In the genomic region with DNA sequence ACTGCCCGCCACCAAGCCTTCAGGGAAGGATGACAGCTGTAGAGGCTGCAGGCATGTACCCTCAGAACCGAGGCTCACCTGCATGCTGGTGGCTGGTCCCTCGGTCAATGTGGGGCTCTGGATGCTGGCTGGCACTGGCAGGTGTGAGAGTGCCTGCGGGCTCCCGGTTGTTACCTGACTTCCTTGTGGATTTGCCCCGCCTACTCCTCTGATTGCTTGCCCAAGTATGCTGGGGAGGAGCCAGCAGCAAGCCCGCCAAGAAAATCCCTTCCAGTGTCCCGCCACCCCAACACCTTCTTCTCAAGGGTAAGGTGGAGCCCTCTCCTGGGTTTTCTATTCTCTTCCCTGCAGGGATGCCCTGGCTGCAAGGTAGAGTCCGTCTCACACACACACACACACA, we compare ENCODE assay signal across 9 mouse cellular contexts. TPM values are rescaled to one million over a fixed set of nuclear protein-coding genes. Genes with fewer than 3 reads are reported as not detected.
A peak's percentile ranks its signal among the peaks of the same experiment; 100 is the strongest.
DNase-seq lines count a peak whose midpoint lies in the region; ATAC-seq and TF ChIP-seq lines count a peak whose summit lies in the region.
"Had no signal": no experiment of that assay in that cellular context is flagged by ENCODE, and none has a peak within 500 bp of the region (broad histone marks: within the 10 kb centered on the region; RNA-seq: fewer than 3 reads in every experiment).

A gene (minus strand): TSS at position 171 of the 400 bp plus-strand sequence.

- peak; percentile 15 for TF ChIP-seq POLR2A in kidney, adult 2 months (IDR thresholded peaks at IDR 0.05; ENCODE audit: low read depth, low read length)

- H3K4me3 ChIP-seq in kidney, adult 2 months (ENCODE audit: insufficient read depth, low read depth, low read length) = peak within 1 kb of the TSS; percentile 43
- peak within 1 kb of the TSS; percentile 7 for H3K4me3 ChIP-seq in limb, embryonic 15.5 days
- H3K4me3 ChIP-seq: megakaryocyte, embryonic 14.5 days had no signal

- H3K4me1 ChIP-seq in kidney, adult 2 months (ENCODE audit: control insufficient read depth, insufficient read depth, low read length) = peaks cover 7% of the 10 kb centered on the region
- peaks cover 12% of the 10 kb centered on the region for H3K4me1 ChIP-seq in limb, embryonic 15.5 days

- H3K9ac ChIP-seq in limb, embryonic 15.5 days = no peak within 1 kb of the TSS

- H3K36me3 ChIP-seq in kidney, adult 2 months (ENCODE audit: control insufficient read depth, insufficient read depth, low read length) = no peaks in the 10 kb centered on the region
- no peaks in the 10 kb centered on the region for H3K36me3 ChIP-seq in limb, embryonic 15.5 days

- no peaks in the 10 kb centered on the region for H3K27me3 ChIP-seq in kidney, adult 2 months (replicated peaks; ENCODE audit: control insufficient read depth, insufficient read depth, low read length)
- H3K27me3 ChIP-seq in limb, embryonic 15.5 days = peaks cover 4% of the 10 kb centered on the region; the same call in 1 of the 2 replicates

- H3K9me3 ChIP-seq in limb, embryonic 15.5 days = no peaks in the 10 kb centered on the region
- H3K9me3 ChIP-seq: megakaryocyte, embryonic 14.5 days had no signal

- peak within 1 kb of the TSS; percentile 26; the same call in 1 of the 2 replicates for H3K4me2 ChIP-seq in limb, embryonic 15.5 days

- DNase-seq in urinary bladder, adult 2 months (ENCODE audit: low spot score) = no peak
- no peak for DNase-seq in urinary bladder, postnatal 10 days (ENCODE audit: low spot score)
- DNase-seq in kidney, adult 2 months = peak; percentile 82
- no peak for DNase-seq in adrenal gland, adult 18-20 months (ENCODE audit: low spot score in 2 of 2)
- no peak for DNase-seq in left cerebral cortex, adult 11 months (ENCODE audit: low spot score)
- DNase-seq in cerebellum, adult 11-12 months = no peak

- 13% methylated on average over 9 of the region's 9 CpGs for WGBS in kidney, adult 2 months
- WGBS in limb, embryonic 15.5 days = 9% methylated on average over 9 of the region's 9 CpGs

- no peak within 1 kb of the TSS for H3K27ac ChIP-seq in kidney, adult 2 months (ENCODE audit: insufficient read depth, low read depth, low read length)
- no peak within 1 kb of the TSS for H3K27ac ChIP-seq in limb, embryonic 15.5 days

- ATAC-seq in limb, embryonic 15.5 days (ENCODE audit: insufficient number of reproducible peaks, low FRiP score, low TSS enrichment, low read depth) = no peak

- TF ChIP-seq CTCF in kidney, adult 2 months (conservative IDR thresholded peaks at IDR 0.05; ENCODE audit: insufficient read depth, insufficient read length, low read depth, low read length) = no peak

RNA-seq across cellular contexts. Expression of the gene that starts here (rescaled TPM):
- polyA plus RNA-seq in urinary bladder, adult 2 months (2012; rRNA removed) = 7.5 and 13.7 TPM in 2 replicates
- 5.4 and 7.3 TPM in 2 replicates for polyA plus RNA-seq in kidney, adult 2 months (2012; rRNA removed)
- 23.4 and 24.1 TPM in 2 replicates for polyA plus RNA-seq in limb, embryonic 15.5 days (2015; fragmentation: Nextera tagmentation; extraction: Ambion mirVana)
- under 1 TPM; 0.20 to 0.32 TPM for total RNA-seq in adrenal gland, adult 18-20 months (2021)
- total RNA-seq: gastrocnemius, adult 8-10 months had no signal
